8 mouse cellular contexts compared by ENCODE assay signal in the genomic region with DNA sequence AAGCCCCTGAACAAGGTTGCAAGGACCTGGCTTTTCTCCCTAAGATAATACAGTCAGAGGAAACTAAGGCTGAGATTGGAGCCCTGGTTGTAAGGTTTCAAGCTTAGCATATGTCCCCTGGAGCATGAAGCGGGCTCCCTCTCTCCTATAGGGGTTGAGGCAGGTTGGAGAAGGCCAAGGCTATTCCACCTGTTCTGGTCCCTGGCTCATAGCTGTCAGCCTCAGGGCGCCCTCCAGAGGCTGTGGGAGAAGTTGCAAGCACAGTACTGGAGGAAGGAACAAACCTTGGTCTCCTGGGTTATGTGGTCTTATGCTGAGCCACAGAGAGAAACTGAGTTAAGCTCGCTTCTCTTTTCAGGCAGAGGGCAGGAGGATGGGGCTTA. TPM values are rescaled to one million over a fixed set of nuclear protein-coding genes. Genes with fewer than 3 reads are reported as not detected.
DNase-seq lines count a peak whose midpoint lies in the region; ATAC-seq and TF ChIP-seq lines count a peak whose summit lies in the region.

No protein-coding gene starts in this region.

- H3K4me1 ChIP-seq in lung, adult 2 months (ENCODE audit: control insufficient read depth, insufficient read depth, low read length), result peaks cover 8% of the 10 kb centered on the region
- H3K4me1 ChIP-seq in hindbrain, embryonic 13.5 days (replicated peaks), result peaks cover 9% of the 10 kb centered on the region
- peaks cover 11% of the 10 kb centered on the region for H3K4me1 ChIP-seq in midbrain, embryonic 13.5 days (replicated peaks)

- H3K27ac ChIP-seq in hindbrain, embryonic 13.5 days, result no peak overlapping the region
- H3K27ac ChIP-seq in midbrain, embryonic 13.5 days, result peak overlapping the region; percentile 67

- DNase-seq in lung, adult 2 months, result no peak
- no peak for DNase-seq in lung, postnatal 14 days
- DNase-seq in embryo, embryonic 10.5 days (ENCODE audit: low spot score), result peak; percentile 75
- DNase-seq in right cerebral cortex, postnatal 10 days (ENCODE audit: low spot score in 2 of 2), result no peak
- no peak for DNase-seq in adrenal gland, adult 2 months
- DNase-seq in gastrocnemius, postnatal 36 days, result no peak

- peaks cover 24% of the 10 kb centered on the region for H3K27me3 ChIP-seq in hindbrain, embryonic 13.5 days
- H3K27me3 ChIP-seq in midbrain, embryonic 13.5 days, result peaks cover 12% of the 10 kb centered on the region; the same call in 1 of the 2 replicates

- H3K36me3 ChIP-seq in hindbrain, embryonic 13.5 days, result no peaks in the 10 kb centered on the region
- H3K36me3 ChIP-seq in midbrain, embryonic 13.5 days, result no peaks in the 10 kb centered on the region

- intact Hi-C loops in gastrocnemius, postnatal 36 days (cut with DNase I), result no loop called here

- TF ChIP-seq POLR2A in lung, adult 2 months (IDR thresholded peaks at IDR 0.05; ENCODE audit: borderline replicate concordance, extremely low read depth, low read depth, low read length), result no peak

- 64% methylated on average over 3 of the region's 3 CpGs for WGBS in lung, adult 2 months
- WGBS in hindbrain, embryonic 13.5 days, result 36% methylated on average over 3 of the region's 3 CpGs
- WGBS in midbrain, embryonic 13.5 days, result 28% methylated on average over 3 of the region's 3 CpGs

- H3K9ac ChIP-seq in hindbrain, embryonic 13.5 days, result peak overlapping the region; percentile 68
- H3K9ac ChIP-seq in midbrain, embryonic 13.5 days (replicated peaks), result peak overlapping the region; percentile 58; the same call in 1 of the 2 replicates

- TF ChIP-seq CTCF in lung, adult 2 months (IDR thresholded peaks at IDR 0.05; ENCODE audit: insufficient read depth, low read length), result peak; percentile 58

- H3K4me3 ChIP-seq in lung, adult 2 months (replicated peaks; ENCODE audit: extremely low read depth, low read depth, low read length), result no peak overlapping the region
- peak overlapping the region; percentile 25; the same call in 1 of the 2 replicates for H3K4me3 ChIP-seq in hindbrain, embryonic 13.5 days
- H3K4me3 ChIP-seq in midbrain, embryonic 13.5 days (replicated peaks), result peak overlapping the region; percentile 17; the same call in 1 of the 2 replicates

- peak overlapping the region; percentile 55 for H3K4me2 ChIP-seq in hindbrain, embryonic 13.5 days
- peak overlapping the region; percentile 53 for H3K4me2 ChIP-seq in midbrain, embryonic 13.5 days (replicated peaks)

- H3K9me3 ChIP-seq in hindbrain, embryonic 13.5 days, result no peaks in the 10 kb centered on the region
- H3K9me3 ChIP-seq in midbrain, embryonic 13.5 days, result no peaks in the 10 kb centered on the region

- 0 out of 2 replicates have a peak, but pooled peaks have one; percentile 15 for ATAC-seq in hindbrain, embryonic 13.5 days (ENCODE audit: low FRiP score)
- ATAC-seq in midbrain, embryonic 13.5 days, result peak; percentile 64

RNA-seq across cellular contexts. Expression of a gene that starts 11.9 kb away (rescaled TPM):
- polyA plus RNA-seq in lung, adult 2 months (2012; rRNA removed), result 0.27 and 0.68 TPM in 2 replicates
- 0.12 TPM in 1 of 2 replicates, not detected in the other for polyA plus RNA-seq in hindbrain, embryonic 13.5 days (2015; fragmentation: Nextera tagmentation; extraction: Ambion mirVana)
- not detected in 2 replicates for polyA plus RNA-seq in midbrain, embryonic 13.5 days (2015; fragmentation: Nextera tagmentation; extraction: Ambion mirVana)
- not detected for total RNA-seq in adrenal gland, adult 2 months (2021)
- not detected in 2 replicates for polyA plus RNA-seq in adrenal gland, adult 2 months (2012; rRNA removed)
- total RNA-seq in gastrocnemius, postnatal 36 days (2021), result not detected
